Mouse (Mus musculus) hindbrain, embryonic 16.5 days (tissue): ENCODE results near the gene Txn2. TPM values are rescaled to one million over a fixed set of nuclear protein-coding genes. Genes with fewer than 3 reads are reported as not detected.

Source experiments
- ATAC-seq: fragments of 200-750 bp; cut with Nextera tagmentation; 2 replicates; pipeline ENCODE4 v1.8.0; 2017; ENCODE audit warnings: moderate TSS enrichment, moderate library complexity
- H3K27ac ChIP-seq: fragments of 300-500 bp; sonication (generic); 2 replicates; pipeline ENCODE4 v1.5.1; 2014; ENCODE audit warnings: low read depth, mild to moderate bottlenecking, control low read depth, low read length, moderate library complexity
- H3K27me3 ChIP-seq: fragments of 300-500 bp; sonication (generic); replicated peaks from 2 replicates; pipeline ENCODE4 v1.6.1; 2014; ENCODE audit warnings: low read length; ENCODE audit not compliant: control insufficient read depth, insufficient read depth
- H3K36me3 ChIP-seq: fragments of 300-500 bp; sonication (generic); 2 replicates; pipeline ENCODE4 v1.6.1; 2014; ENCODE audit warnings: mild to moderate bottlenecking, low read length, moderate library complexity, mixed read lengths; ENCODE audit not compliant: control insufficient read depth, insufficient read depth
- H3K4me1 ChIP-seq: fragments of 300-500 bp; sonication (generic); 2 replicates; pipeline ENCODE4 v1.6.1; 2014; ENCODE audit warnings: low read depth, low read length; ENCODE audit not compliant: control insufficient read depth, insufficient read depth
- H3K4me2 ChIP-seq: fragments of 300-500 bp; sonication (generic); 2 replicates; pipeline ENCODE4 v1.6.1; 2014; ENCODE audit warnings: mild to moderate bottlenecking, low read length, control low read depth, moderate library complexity
- H3K4me3 ChIP-seq: fragments of 300-500 bp; sonication (generic); 2 replicates; pipeline ENCODE4 v1.5.1; 2014; ENCODE audit warnings: mild to moderate bottlenecking, low read length, control low read depth, moderate library complexity
- H3K9ac ChIP-seq: fragments of 300-500 bp; sonication (generic); 2 replicates; pipeline ENCODE4 v1.6.1; 2014; ENCODE audit warnings: low read depth, mild to moderate bottlenecking, control low read depth, low read length, moderate library complexity
- H3K9me3 ChIP-seq: fragments of 300-500 bp; sonication (generic); 2 replicates; pipeline ENCODE4 v1.6.1; 2014; ENCODE audit warnings: mild to moderate bottlenecking, low read length, moderate library complexity; ENCODE audit not compliant: control insufficient read depth
- WGBS: fragments of 180-500 bp; shearing (Covaris S2); extraction: QIAGEN DNeasy Blood & Tissue Kit; methylation state at CpG from one replicate; pipeline ENCODE4 v1.1.7; 2014; 5-methylcytosine and 5-hydroxymethylcytosine counted together
- polyA plus RNA-seq: library from polyadenylated mRNA; unstranded; fragments of >200 nt; fragmentation: Nextera tagmentation; extraction: Ambion mirVana; gene quantifications from 2 replicates; pipeline ENCODE4 v1.2.1, GENCODE M21; 2015

Gene Txn2
- polyA plus RNA-seq, 1 experiment from 2014 or later, result 215 TPM

DNA sequence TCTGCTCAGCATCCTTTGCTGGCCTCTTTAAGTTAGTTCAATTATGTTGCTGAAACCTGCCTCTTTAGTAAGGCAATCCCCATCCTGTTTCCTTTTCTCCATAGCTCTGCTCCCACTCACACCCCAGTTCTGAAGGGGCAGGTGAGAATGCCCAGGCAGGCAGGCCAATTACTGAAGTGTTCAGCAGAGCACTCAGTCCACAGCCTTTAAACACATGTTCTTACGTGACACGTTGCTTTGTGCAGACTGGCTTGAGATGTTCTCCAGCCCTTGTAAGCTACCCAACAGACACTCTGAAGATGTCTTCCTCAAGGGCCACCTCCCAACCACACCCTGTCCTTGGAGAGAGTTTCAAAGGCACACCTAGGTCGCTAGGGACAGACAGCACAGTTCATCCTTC, 29.3 kb upstream of the Txn2 start:
- Histone ChIP-seq H3K4me2 (no peak overlapping the region), H3K27me3 (no peaks in the 10 kb centered on the region), H3K9me3 (no peaks in the 10 kb centered on the region), H3K4me1 (peaks cover 27% of the 10 kb centered on the region), H3K9ac (no peak overlapping the region), H3K27ac (no peak overlapping the region), H3K36me3 (peaks cover 45% of the 10 kb centered on the region), H3K4me3 (no peak overlapping the region)
- 71% methylated on average over 3 of the region's 3 CpGs for WGBS
- ATAC-seq, result no peak

DNA sequence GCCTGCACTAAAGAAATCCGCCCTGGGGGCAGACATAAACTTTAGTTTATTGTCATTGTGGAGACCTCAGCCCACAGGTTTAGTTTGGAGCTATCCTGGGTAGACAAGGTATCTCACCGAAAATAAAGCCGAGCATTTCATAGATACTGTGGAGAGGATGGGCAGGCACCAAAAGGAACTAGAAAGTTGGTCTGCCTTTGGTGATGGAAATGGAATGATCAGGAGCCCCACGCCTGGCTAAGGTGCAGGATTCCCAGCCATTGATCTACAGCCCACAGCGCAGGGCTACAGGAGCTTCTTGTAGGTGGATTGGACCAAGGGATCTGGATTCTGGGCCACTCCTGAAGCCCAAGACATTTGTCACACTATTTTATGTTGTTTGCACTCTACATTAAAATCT, 28.8 kb upstream of the Txn2 start:
- no peak overlapping the region for H3K4me2 ChIP-seq
- no peak for ATAC-seq
- H3K27me3 ChIP-seq, result no peaks in the 10 kb centered on the region
- no peak overlapping the region for H3K4me3 ChIP-seq
- 46% methylated on average over 5 of the region's 5 CpGs for WGBS
- H3K9me3 ChIP-seq, result no peaks in the 10 kb centered on the region
- no peak overlapping the region for H3K27ac ChIP-seq
- peaks cover 42% of the 10 kb centered on the region for H3K36me3 ChIP-seq
- peaks cover 27% of the 10 kb centered on the region for H3K4me1 ChIP-seq
- no peak overlapping the region for H3K9ac ChIP-seq

DNA sequence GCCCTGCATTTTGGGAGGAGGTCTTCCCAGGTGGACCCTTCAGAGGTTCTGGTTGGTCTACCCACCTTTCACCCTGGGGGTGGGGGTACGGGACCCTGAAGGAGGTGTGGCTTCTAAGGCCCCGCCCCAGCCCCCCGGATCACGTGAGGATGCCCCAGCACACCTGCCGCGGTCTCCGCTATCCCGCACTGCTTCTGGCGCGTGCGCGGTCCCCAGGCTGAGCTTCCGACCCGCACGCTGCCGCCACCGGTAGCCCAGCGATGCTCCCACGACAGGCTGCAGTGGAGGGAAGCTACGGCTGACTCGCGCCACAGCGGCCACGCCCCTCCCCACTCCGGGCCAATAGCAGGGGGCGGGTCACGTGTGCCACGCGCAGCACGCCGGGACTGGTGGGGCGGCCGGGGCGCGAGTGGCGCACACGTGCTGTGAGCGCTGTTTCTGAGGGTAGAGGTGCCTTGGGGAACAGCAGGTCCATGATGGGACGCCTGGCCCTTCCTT, 27.6 kb upstream of the Txn2 start, which contains the start of gene Foxred2:
TSS of gene Foxred2 (minus strand) at position 319 of the 498 bp plus-strand sequence.
- no peaks in the 10 kb centered on the region for H3K27me3 ChIP-seq
- H3K9ac ChIP-seq, result peak within 1 kb of the TSS; percentile 77
- no peaks in the 10 kb centered on the region for H3K9me3 ChIP-seq
- H3K4me3 ChIP-seq, result peak within 1 kb of the TSS; percentile 62
- peak within 1 kb of the TSS; percentile 76 for H3K27ac ChIP-seq
- under 1% methylated on average over 38 of the region's 39 CpGs for WGBS
- H3K4me1 ChIP-seq, result peaks cover 27% of the 10 kb centered on the region
- H3K4me2 ChIP-seq, result peak within 1 kb of the TSS; percentile 95
- H3K36me3 ChIP-seq, result peaks cover 34% of the 10 kb centered on the region
- ATAC-seq, result peak; percentile 93

DNA sequence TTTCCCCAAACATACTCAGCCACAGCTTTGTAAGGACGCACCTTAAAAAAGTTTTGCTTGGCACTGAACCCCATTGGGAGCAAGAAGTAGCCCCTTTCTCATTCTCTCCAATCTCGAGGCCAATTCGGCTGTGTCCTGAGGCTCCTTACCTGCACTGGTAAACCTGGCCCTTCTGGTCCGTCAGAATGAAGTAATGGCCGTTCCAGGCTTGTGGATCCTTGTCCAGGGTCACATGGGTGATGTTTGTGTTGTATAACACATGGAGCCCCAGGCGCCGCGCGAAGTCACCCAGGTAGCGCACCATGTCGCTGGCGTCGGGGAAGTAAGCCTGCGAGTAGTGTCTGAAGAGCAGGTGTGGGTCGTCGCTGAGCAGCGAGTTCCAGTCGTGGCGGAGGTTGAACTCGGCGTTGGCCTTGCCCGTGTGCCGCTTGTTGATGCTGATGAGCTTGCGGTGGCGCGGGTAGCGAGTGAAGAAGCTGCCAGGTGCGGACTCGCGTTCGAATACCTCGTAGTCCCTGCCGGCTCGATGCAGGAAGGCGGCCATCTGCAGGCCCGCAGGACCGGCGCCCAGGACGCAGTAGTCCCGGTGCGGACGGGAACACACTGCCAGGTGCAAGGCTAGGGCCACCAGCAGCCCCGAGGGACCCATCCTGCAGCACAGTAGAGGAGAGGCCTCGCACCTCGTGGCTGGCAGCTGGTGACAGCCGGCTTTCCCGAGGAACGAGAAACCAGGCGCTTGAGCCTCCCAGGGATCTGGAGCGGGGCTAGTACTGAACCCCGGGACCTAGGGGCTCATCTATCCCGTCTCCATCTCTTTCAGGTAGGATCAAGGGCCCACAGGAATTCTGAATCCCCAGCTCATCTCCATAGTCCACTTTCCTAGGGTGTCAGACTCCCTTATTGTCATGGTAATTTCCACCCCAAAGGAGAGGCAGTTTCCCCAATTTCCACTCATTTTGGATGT, 26.9 kb upstream of the Txn2 start:
- Histone ChIP-seq H3K27me3 (no peaks in the 10 kb centered on the region), H3K4me2 (peak overlapping the region; percentile 95), H3K4me1 (peaks cover 27% of the 10 kb centered on the region), H3K36me3 (peaks cover 26% of the 10 kb centered on the region), H3K9me3 (no peaks in the 10 kb centered on the region), H3K27ac (peak overlapping the region; percentile 76), H3K4me3 (peak overlapping the region; percentile 62), H3K9ac (peak overlapping the region; percentile 77)
- 8% methylated on average over 52 of the region's 52 CpGs for WGBS
- peak; percentile 44 for ATAC-seq

DNA sequence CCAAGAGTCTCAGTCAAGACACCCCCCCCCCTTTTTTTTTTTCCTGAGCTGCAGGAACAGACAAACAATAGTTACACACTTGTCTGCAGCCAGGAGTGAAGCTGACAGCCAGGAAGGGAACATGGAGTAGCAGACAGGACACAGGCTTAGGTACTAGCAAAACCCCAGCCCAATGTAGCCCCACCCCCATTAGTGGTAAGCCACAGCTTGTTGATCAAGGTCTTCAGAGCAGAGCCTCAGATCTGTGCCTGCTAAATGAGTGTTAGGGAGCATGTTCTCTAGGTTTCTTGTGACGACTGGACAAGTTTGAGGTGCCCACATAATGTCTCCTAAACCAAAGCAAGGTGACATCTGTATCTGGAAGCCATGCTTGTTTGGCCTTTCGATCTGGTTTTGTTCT, 25.6 kb upstream of the Txn2 start:
- ATAC-seq, result no peak
- peaks cover 27% of the 10 kb centered on the region for H3K4me1 ChIP-seq
- 95% methylated on average over 2 of the region's 2 CpGs for WGBS
- no peak overlapping the region for H3K4me3 ChIP-seq
- peak overlapping the region; percentile 24; the same call in 1 of the 2 replicates for H3K4me2 ChIP-seq
- no peaks in the 10 kb centered on the region for H3K27me3 ChIP-seq
- H3K27ac ChIP-seq, result no peak overlapping the region
- H3K36me3 ChIP-seq, result peaks cover 14% of the 10 kb centered on the region
- no peaks in the 10 kb centered on the region for H3K9me3 ChIP-seq
- no peak overlapping the region for H3K9ac ChIP-seq

DNA sequence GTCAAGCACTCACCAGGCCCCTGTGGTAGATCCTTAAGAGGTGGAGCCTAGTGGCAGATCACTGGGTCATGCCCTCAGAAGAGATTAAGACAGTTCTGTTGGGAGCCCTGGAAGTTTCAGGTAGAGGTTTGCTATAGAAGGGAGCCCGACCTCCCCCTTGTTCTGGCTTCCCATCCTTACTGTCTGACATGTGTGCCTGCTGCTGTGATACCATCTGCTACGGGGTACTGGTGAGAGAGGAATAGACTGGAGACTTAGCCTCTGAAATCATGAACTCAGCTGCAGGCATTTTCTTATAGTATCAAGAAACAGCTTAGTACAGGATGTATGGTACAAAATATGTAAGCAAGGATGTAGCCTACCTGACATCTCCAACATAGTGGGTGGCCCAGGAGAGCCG, 24.1 kb upstream of the Txn2 start:
- no peak overlapping the region for H3K4me3 ChIP-seq
- ATAC-seq, result no peak
- H3K9me3 ChIP-seq, result no peaks in the 10 kb centered on the region
- H3K4me2 ChIP-seq, result no peak overlapping the region
- no peak overlapping the region for H3K27ac ChIP-seq
- no peaks in the 10 kb centered on the region for H3K27me3 ChIP-seq
- peaks cover 27% of the 10 kb centered on the region for H3K4me1 ChIP-seq
- H3K36me3 ChIP-seq, result 0 out of 2 replicates have a peak, but pooled peaks cover 4% of the 10 kb centered on the region
- WGBS, result 82% methylated on average over 3 of the region's 3 CpGs
- no peak overlapping the region for H3K9ac ChIP-seq

DNA sequence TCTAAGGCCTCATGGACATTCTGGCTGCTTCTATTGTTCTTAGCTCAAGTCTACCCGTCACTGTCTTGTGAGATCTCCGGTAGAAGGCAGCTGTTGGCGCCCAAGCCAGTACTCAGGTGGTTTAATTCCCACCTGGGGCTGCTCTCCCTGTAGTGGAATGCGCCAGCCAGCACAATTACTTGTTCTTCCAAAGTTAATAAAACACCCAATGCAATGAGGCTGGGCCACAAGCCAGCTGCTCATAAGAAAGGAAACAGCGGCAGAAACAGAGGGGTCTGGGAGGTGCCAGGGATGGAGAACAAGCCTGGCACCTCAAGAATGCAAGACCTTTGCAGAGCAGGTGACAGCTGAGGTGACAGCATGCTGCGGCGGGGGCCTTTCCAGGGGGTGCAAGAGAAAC, 20.3 kb upstream of the Txn2 start:
- H3K4me3 ChIP-seq, result no peak overlapping the region
- H3K27ac ChIP-seq, result no peak overlapping the region
- H3K36me3 ChIP-seq, result peaks cover 21% of the 10 kb centered on the region
- ATAC-seq, result no peak
- 84% methylated on average over 7 of the region's 7 CpGs for WGBS
- peaks cover 5% of the 10 kb centered on the region for H3K4me1 ChIP-seq
- no peaks in the 10 kb centered on the region for H3K9me3 ChIP-seq
- no peaks in the 10 kb centered on the region for H3K27me3 ChIP-seq
- H3K4me2 ChIP-seq, result no peak overlapping the region
- no peak overlapping the region for H3K9ac ChIP-seq

DNA sequence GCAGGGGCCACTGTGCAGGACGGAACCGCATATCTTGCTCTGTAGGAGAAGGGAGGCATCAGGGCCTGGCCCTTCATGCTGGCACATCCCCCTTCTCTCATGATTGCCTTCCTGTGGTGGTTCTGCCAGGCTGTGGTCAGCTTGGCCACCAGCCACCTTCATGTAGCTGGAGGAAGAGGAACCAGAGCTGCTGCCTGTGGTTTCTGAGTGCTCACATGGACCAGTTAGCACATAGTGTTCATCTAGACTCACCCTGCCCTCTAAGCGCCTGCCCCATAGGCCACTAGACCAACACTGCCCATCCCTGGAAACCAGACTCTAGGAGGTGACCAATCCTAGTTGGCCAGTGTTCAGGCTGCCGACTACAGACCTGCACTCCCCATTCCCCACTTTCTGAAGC, 16.9 kb upstream of the Txn2 start:
- Histone ChIP-seq H3K9ac (no peak overlapping the region), H3K27me3 (no peaks in the 10 kb centered on the region), H3K4me1 (no peaks in the 10 kb centered on the region), H3K36me3 (peaks cover 35% of the 10 kb centered on the region), H3K4me3 (no peak overlapping the region), H3K27ac (no peak overlapping the region), H3K9me3 (no peaks in the 10 kb centered on the region), H3K4me2 (no peak overlapping the region)
- ATAC-seq, result no peak
- WGBS, result 88% methylated on average over 4 of the region's 4 CpGs

DNA sequence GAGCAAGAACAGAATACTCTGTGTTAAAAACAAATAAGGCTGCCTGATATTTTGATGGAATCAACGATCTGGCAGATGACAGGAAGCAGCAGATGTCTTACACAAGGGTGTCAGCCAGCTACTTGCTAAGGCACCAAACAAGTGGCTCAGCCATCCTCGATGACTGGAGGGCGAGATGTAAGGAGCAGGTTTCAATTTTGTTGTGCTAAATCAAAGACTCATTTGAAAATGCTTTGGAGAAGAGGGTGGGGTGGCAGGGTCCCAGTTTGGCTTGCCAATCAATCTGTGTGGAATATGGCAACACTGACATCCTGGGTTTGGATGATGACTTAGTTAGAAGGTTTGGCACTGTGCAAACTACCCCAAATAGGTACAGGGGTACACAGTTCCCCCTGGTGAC, 12.8 kb upstream of the Txn2 start:
- WGBS, result 83% methylated on average over 3 of the region's 3 CpGs
- no peaks in the 10 kb centered on the region for H3K27me3 ChIP-seq
- H3K4me1 ChIP-seq, result no peaks in the 10 kb centered on the region
- peaks cover 29% of the 10 kb centered on the region for H3K36me3 ChIP-seq
- no peaks in the 10 kb centered on the region for H3K9me3 ChIP-seq
- no peak overlapping the region for H3K4me2 ChIP-seq
- H3K27ac ChIP-seq, result no peak overlapping the region
- H3K9ac ChIP-seq, result no peak overlapping the region
- no peak for ATAC-seq
- H3K4me3 ChIP-seq, result no peak overlapping the region
